Comparison of ENCODE assay signal across 7 mouse cellular contexts in genomic region chr10:117131506-117131905, GRCm38 (mm10). TPM values are rescaled to one million over a fixed set of nuclear protein-coding genes. Genes with fewer than 3 reads are reported as not detected.
DNase-seq lines count a peak whose midpoint lies in the region; ATAC-seq and TF ChIP-seq lines count a peak whose summit lies in the region.
"Not testable (repeated sequence)": the region's sequence is repeated elsewhere in the genome, so short reads cannot be mapped to it uniquely, and the experiment has no call there.

No protein-coding gene starts in this region.

- peak; percentile 55; the same call in 1 of the 2 replicates for ATAC-seq in liver, embryonic 12.5 days
- ATAC-seq in liver, embryonic 13.5 days (ENCODE audit: low read depth) = peak; percentile 41; the same call in 1 of the 2 replicates
- ATAC-seq in liver, embryonic 14.5 days (ENCODE audit: insufficient read depth) = peak; percentile 40; the same call in 1 of the 2 replicates
- peak; percentile 49; the same call in 1 of the 2 replicates for ATAC-seq in liver, embryonic 16.5 days (ENCODE audit: low read depth)
- ATAC-seq in liver, postnatal 0 days = peak; percentile 71

- TF ChIP-seq EP300 in MEL (IDR thresholded peaks at IDR 0.05; ENCODE audit: low read depth in 1 of 2, low read length in 2 of 2); liver, embryonic 14.5 days (IDR thresholded peaks at IDR 0.05; ENCODE audit: low read depth); liver, postnatal 0 days (IDR thresholded peaks at IDR 0.05; ENCODE audit: low read depth): not testable (repeated sequence)

- peaks cover 2 to 18% of the 10 kb centered on the region in 2 experiments for H3K36me3 ChIP-seq in MEL (ENCODE audit: control insufficient read depth in 1 of 2, insufficient read depth in 2 of 2, low read length in 2 of 2)
- H3K36me3 ChIP-seq in liver, embryonic 12.5 days = peaks cover 31% of the 10 kb centered on the region
- peaks cover 27% of the 10 kb centered on the region for H3K36me3 ChIP-seq in liver, embryonic 13.5 days
- H3K36me3 ChIP-seq in liver, embryonic 14.5 days (replicated peaks; ENCODE audit: control insufficient read depth, insufficient read depth, low read depth) = peaks cover 12% of the 10 kb centered on the region
- H3K36me3 ChIP-seq in liver, embryonic 16.5 days (ENCODE audit: control insufficient read depth, insufficient read depth); liver, postnatal 0 days (replicated peaks; ENCODE audit: insufficient read depth, low read length): not testable (repeated sequence)

- TF ChIP-seq CTCF in MEL (IDR thresholded peaks at IDR 0.05 in 2 of 3, conservative IDR thresholded peaks at IDR 0.05 in 1 of 3; ENCODE audit: control insufficient read depth in 1 of 3, insufficient read depth in 1 of 3, low read depth in 2 of 3, low read length in 3 of 3, poor library complexity in 1 of 3, severe bottlenecking in 1 of 3); liver, embryonic 14.5 days (IDR thresholded peaks at IDR 0.05; ENCODE audit: low read depth); liver, postnatal 0 days (IDR thresholded peaks at IDR 0.05; ENCODE audit: low read depth): not testable (repeated sequence)

- H3K4me2 ChIP-seq in liver, embryonic 12.5 days; liver, embryonic 13.5 days; liver, embryonic 14.5 days (ENCODE audit: low read depth); liver, embryonic 16.5 days (ENCODE audit: low read depth, low read length); liver, postnatal 0 days (ENCODE audit: low read depth, low read length): not testable (repeated sequence)

- not testable (repeated sequence) for H3K9ac ChIP-seq in MEL (ENCODE audit: control insufficient read depth, low read depth, low read length, poor library complexity, severe bottlenecking); liver, embryonic 12.5 days; liver, embryonic 13.5 days; liver, embryonic 14.5 days (replicated peaks); liver, embryonic 16.5 days (ENCODE audit: low read depth, low read length); liver, postnatal 0 days (replicated peaks)

- DNase-seq in MEL (ENCODE audit: low read depth, low spot score) (peak; percentile 44), R1 (ENCODE audit: low read depth, low spot score) (peak; percentile 59)
- DNase-seq in liver, embryonic 13.5 days; liver, embryonic 14.5 days (ENCODE audit: low read depth in 3 of 3, low spot score in 3 of 3); liver, postnatal 0 days: not testable (repeated sequence)

- peaks cover 20% of the 10 kb centered on the region for H3K79me2 ChIP-seq in MEL (ENCODE audit: control insufficient read depth, insufficient read depth, low read length, poor library complexity)

- H3K9me3 ChIP-seq in MEL (replicated peaks; ENCODE audit: insufficient read depth, low read length); liver, embryonic 12.5 days (replicated peaks); liver, embryonic 13.5 days (replicated peaks); liver, embryonic 14.5 days (ENCODE audit: control insufficient read depth, low read length); liver, embryonic 16.5 days (replicated peaks; ENCODE audit: control insufficient read depth, low read length); liver, postnatal 0 days (ENCODE audit: low read length): not testable (repeated sequence)

- H3K4me1 ChIP-seq in MEL (ENCODE audit: control insufficient read depth in 1 of 2, insufficient read depth in 2 of 2, low read length in 2 of 2) = peaks cover 15% of the 10 kb centered on the region in 2 experiments
- peaks cover 45% of the 10 kb centered on the region for H3K4me1 ChIP-seq in liver, embryonic 12.5 days
- H3K4me1 ChIP-seq in liver, embryonic 13.5 days (replicated peaks) = peaks cover 47% of the 10 kb centered on the region
- H3K4me1 ChIP-seq in liver, embryonic 14.5 days (replicated peaks; ENCODE audit: control insufficient read depth in 2 of 2, insufficient read depth in 2 of 2, low read length in 1 of 2) = peaks cover 25 to 26% of the 10 kb centered on the region in 2 experiments
- peaks cover 24% of the 10 kb centered on the region for H3K4me1 ChIP-seq in liver, embryonic 16.5 days (ENCODE audit: control insufficient read depth, low read depth, low read length)
- peaks cover 15% of the 10 kb centered on the region for H3K4me1 ChIP-seq in liver, postnatal 0 days (ENCODE audit: insufficient read depth)

- H3K4me3 ChIP-seq in MEL (ENCODE audit: control insufficient read depth in 1 of 2, insufficient read depth in 1 of 2, low read depth in 2 of 2, low read length in 2 of 2); liver, embryonic 12.5 days; liver, embryonic 13.5 days (replicated peaks); liver, embryonic 14.5 days (ENCODE audit: insufficient read depth in 1 of 2, low read depth in 2 of 2, low read length in 2 of 2); liver, embryonic 16.5 days (ENCODE audit: low read depth, low read length); liver, postnatal 0 days (ENCODE audit: low read depth, low read length): not testable (repeated sequence)

- not testable (repeated sequence) for TF ChIP-seq RAD21 in MEL (IDR thresholded peaks at IDR 0.05; ENCODE audit: low read depth, low read length)

- WGBS in liver, embryonic 12.5 days (ENCODE audit: insufficient replicate concordance) = 88% methylated on average over 5 of the region's 5 CpGs
- WGBS in liver, embryonic 13.5 days (ENCODE audit: insufficient replicate concordance) = 89% methylated on average over 5 of the region's 5 CpGs
- whole genome bisulfite sequencing in liver, embryonic 14.5 days (ENCODE audit: insufficient replicate concordance) = 91% methylated on average over 5 of the region's 5 CpGs
- 95% methylated on average over 5 of the region's 5 CpGs for WGBS in liver, embryonic 16.5 days (ENCODE audit: insufficient replicate concordance)
- WGBS in liver, postnatal 0 days (ENCODE audit: insufficient replicate concordance) = 91% methylated on average over 5 of the region's 5 CpGs

- not testable (repeated sequence) for TF ChIP-seq POLR2A in MEL (IDR thresholded peaks at IDR 0.05; ENCODE audit: control insufficient read depth in 1 of 2, insufficient read depth in 1 of 2, low read depth in 1 of 2, low read length in 2 of 2, poor library complexity in 1 of 2)

- H3K27me3 ChIP-seq in MEL (ENCODE audit: control insufficient read depth in 1 of 2, insufficient read depth in 2 of 2, low read length in 2 of 2); liver, embryonic 12.5 days (replicated peaks); liver, embryonic 13.5 days; liver, embryonic 14.5 days (ENCODE audit: control insufficient read depth, insufficient read depth, low read length); liver, embryonic 16.5 days (ENCODE audit: control insufficient read depth, insufficient read depth, low read depth, low read length); liver, postnatal 0 days (ENCODE audit: insufficient read depth, low read length): not testable (repeated sequence)

- not testable (repeated sequence) for H3K27ac ChIP-seq in MEL (ENCODE audit: control insufficient read depth, low read depth, low read length); liver, embryonic 12.5 days; liver, embryonic 13.5 days; liver, embryonic 14.5 days; liver, embryonic 16.5 days (ENCODE audit: low read length); liver, postnatal 0 days (ENCODE audit: low read depth)

TF ChIP-seq in MEL, 35 proteins besides CTCF, POLR2A, EP300 and RAD21:
- TF ChIP-seq TBP (IDR thresholded peaks at IDR 0.05; ENCODE audit: low read depth, low read length) (0 out of 2 replicates have a peak, but pooled peaks have one; percentile 31), JUND (IDR thresholded peaks at IDR 0.05; ENCODE audit: low read depth, low read length) (peak; percentile 57; the same call in 1 of the 2 replicates)

RNA-seq across cellular contexts. Expression of gene Frs2, which starts 16.8 kb away (rescaled TPM):
- total RNA-seq in MEL (2012; rRNA removed) = 6.6 and 6.7 TPM in 2 replicates
- 100 to 1,000 TPM in 1 of 2 experiments, 10 to 100 TPM in 1; 11.8 to 129 TPM for polyA plus RNA-seq in MEL (2012; ENCODE audit: insufficient read depth in 1 of 2, insufficient read length in 2 of 2, low read depth in 1 of 2, low replicate concordance in 2 of 2, missing spikeins in 1 of 2)
- 11.3 and 13.3 TPM in 2 replicates for polyA plus RNA-seq in liver, embryonic 12.5 days (2016; fragmentation: Nextera tagmentation; extraction: Ambion mirVana)
- 8.1 and 11.7 TPM in 2 replicates for polyA plus RNA-seq in liver, embryonic 13.5 days (2015; fragmentation: Nextera tagmentation; extraction: Ambion mirVana)
- 7.9 and 9.2 TPM in 2 replicates for polyA plus RNA-seq in liver, embryonic 14.5 days (2012; rRNA removed)
- polyA plus RNA-seq in liver, embryonic 14.5 days (2014; fragmentation: Nextera tagmentation; extraction: Ambion mirVana) = 8.8 and 11.2 TPM in 2 replicates
- polyA plus RNA-seq in liver, embryonic 16.5 days (2015; fragmentation: Nextera tagmentation; extraction: Ambion mirVana) = 7.4 and 9.0 TPM in 2 replicates
- polyA plus RNA-seq in liver, postnatal 0 days (2015; fragmentation: Nextera tagmentation; extraction: Ambion mirVana) = 7.7 and 8.0 TPM in 2 replicates
